Mouse (Mus musculus): ENCODE results near the gene Gabpb1.
A peak's percentile ranks its signal among the peaks of the same experiment; 100 is the strongest.

The Gabpb1 gene

GRCm38 (mm10) chr2:126668621-126669252 is 7.4 kb downstream of the Gabpb1 start:
- TF ChIP-seq GATA4 (IDR thresholded peaks at IDR 0.05; ENCODE audit: insufficient replicate concordance, low read length), result peak; percentile 11; the same call in 1 of the 2 replicates

DNA sequence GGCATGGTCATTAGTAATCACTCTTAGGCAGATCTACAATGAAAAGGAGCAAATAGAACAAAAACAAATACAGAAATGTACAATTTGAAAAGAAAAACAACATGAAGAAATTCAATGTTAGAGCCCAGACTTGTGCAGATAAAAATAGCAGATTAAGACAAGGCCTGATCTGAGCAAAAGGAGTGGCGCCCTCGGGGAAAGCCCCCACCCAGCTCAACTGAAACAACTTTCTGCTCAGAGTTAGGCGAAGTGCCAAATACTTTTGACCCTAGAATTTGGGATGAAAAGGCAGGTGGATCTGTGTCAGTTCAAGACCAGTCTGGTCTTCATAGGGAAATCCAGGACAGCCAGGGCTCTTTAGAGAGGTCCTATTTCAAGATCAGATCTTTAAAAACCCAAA is 10.2 kb downstream of the Gabpb1 start:
- no peak for TF ChIP-seq GATA4 (IDR thresholded peaks at IDR 0.05; ENCODE audit: insufficient replicate concordance, low read length)

- no peak for TF ChIP-seq GATA4 (IDR thresholded peaks at IDR 0.05; ENCODE audit: insufficient replicate concordance, low read length)
Observed at GRCm38 (mm10) chr2:126663481-126663880, 12.7 kb downstream of the Gabpb1 start.

- no peak for TF ChIP-seq GATA4 (IDR thresholded peaks at IDR 0.05; ENCODE audit: insufficient replicate concordance, low read length)
Observed at GRCm38 (mm10) chr2:126652929-126653328, 23.2 kb downstream of the Gabpb1 start.

DNA sequence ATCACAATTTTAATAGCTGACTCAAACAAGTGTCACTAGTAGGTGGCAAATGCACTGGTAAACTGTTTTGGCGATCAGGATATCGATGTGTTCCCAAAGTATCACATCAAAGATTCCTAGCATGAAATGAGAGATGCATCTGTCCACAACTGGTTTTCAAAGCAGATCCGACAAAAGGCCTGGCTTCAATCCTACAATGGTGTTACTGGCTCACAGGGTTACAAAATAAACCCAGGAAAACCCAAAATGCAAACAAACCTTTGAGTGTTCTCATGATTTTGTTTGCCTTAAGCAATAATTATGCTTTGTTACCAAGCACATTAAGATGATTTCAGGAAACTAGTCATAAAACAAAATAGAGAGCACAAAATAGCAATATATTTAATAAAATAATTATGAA is 28.4 kb downstream of the Gabpb1 start:
- TF ChIP-seq GATA4 (IDR thresholded peaks at IDR 0.05; ENCODE audit: insufficient replicate concordance, low read length), result no peak

- no peak for TF ChIP-seq GATA4 (IDR thresholded peaks at IDR 0.05; ENCODE audit: insufficient replicate concordance, low read length)
Observed at GRCm38 (mm10) chr2:126646461-126646860, 29.7 kb downstream of the Gabpb1 start.

DNA sequence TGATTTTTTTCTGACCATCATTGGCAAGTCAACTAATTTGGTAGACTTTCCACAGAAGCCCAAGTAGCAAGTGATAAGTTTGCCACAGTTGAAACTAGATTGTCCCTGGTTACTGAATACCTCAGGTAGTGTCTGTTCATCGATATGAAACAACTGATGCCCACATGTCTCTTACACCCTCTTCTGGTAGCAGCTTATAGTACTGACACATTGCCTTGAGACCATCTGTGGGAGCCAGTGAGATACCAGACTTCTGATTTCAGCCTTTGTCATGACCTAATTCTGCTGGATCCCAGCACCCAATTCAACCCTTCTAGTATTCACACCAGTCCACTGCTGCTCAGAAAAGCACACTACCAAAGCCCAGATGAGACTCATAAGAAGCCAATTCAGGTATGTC is 31.4 kb downstream of the Gabpb1 start:
- no peak for TF ChIP-seq GATA4 (IDR thresholded peaks at IDR 0.05; ENCODE audit: insufficient replicate concordance, low read length)

GRCm38 (mm10) chr2:126640298-126640697 is 35.8 kb downstream of the Gabpb1 start:
- TF ChIP-seq GATA4 (IDR thresholded peaks at IDR 0.05; ENCODE audit: insufficient replicate concordance, low read length), result no peak

GRCm38 (mm10) chr2:126635939-126636823 is 40.0 kb downstream of the Gabpb1 start:
- TF ChIP-seq GATA4 (IDR thresholded peaks at IDR 0.05; ENCODE audit: insufficient replicate concordance, low read length), result no peak

DNA sequence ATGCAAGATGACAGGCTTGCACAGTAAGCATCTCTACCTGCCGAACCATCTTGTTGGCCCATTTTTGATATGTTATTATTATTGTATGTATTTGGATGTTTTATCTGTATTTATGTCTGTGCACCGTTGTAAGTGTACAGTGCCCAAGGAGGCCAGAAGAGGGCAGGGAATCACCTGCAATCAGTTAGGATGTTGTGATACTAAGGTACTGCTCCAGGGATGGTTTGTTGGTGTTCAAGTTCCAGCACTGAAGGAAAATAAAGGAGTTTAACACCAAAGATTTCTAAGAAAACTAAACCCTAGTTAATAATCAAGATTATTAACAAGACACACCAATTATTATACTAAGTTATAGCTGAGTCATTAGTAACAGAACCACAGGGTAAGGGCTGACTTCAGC is 43.0 kb downstream of the Gabpb1 start:
- TF ChIP-seq GATA4 (IDR thresholded peaks at IDR 0.05; ENCODE audit: insufficient replicate concordance, low read length), result no peak

- no peak for TF ChIP-seq GATA4 (IDR thresholded peaks at IDR 0.05; ENCODE audit: insufficient replicate concordance, low read length)
Observed at GRCm38 (mm10) chr2:126628455-126628995, 47.6 kb downstream of the Gabpb1 start.

GRCm38 (mm10) chr2:126623138-126623537 is 53.0 kb downstream of the Gabpb1 start:
- no peak for TF ChIP-seq GATA4 (IDR thresholded peaks at IDR 0.05; ENCODE audit: insufficient replicate concordance, low read length)

DNA sequence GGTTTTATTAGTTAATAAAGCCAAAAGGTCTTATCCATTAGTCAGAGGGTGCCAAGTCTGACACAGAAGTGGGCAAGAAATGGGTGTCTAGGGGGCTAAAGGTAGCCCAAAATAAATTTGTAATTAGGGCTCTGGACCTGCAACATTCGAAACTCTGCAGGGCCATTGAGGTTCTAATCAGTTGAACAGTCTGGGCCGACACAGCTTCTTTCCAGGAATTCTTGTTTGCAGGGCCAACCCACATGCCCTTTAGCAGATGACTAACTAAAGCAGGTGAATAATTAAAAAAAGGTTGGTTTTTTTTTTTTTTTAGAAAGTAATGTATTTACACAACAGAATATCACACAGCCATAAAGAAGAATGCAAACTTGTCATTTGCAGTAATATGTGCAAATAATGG is 53.7 kb downstream of the Gabpb1 start:
- TF ChIP-seq GATA4 (IDR thresholded peaks at IDR 0.05; ENCODE audit: insufficient replicate concordance, low read length), result no peak

- peak; percentile 96 for TF ChIP-seq GATA4 (IDR thresholded peaks at IDR 0.05; ENCODE audit: insufficient replicate concordance, low read length)
Observed at GRCm38 (mm10) chr2:126619249-126619704, 56.9 kb downstream of the Gabpb1 start, which contains the start of gene Hdc. Hdc (minus strand) TSS chr2:126619299.

- no peak for TF ChIP-seq GATA4 (IDR thresholded peaks at IDR 0.05; ENCODE audit: insufficient replicate concordance, low read length)
Observed at GRCm38 (mm10) chr2:126618470-126619179, 57.5 kb downstream of the Gabpb1 start.
